Mouse (Mus musculus) brain, embryonic 14.5 days (tissue): ENCODE results near the gene Igsf9. TPM values are rescaled to one million over a fixed set of nuclear protein-coding genes. Genes with fewer than 3 reads are reported as not detected.

Experiments used
- DNase-seq: peaks from one replicate; pipeline ENCODE4 v3.0.0-alpha.2; 2011; ENCODE audit warnings: low read depth
- CTCF ChIP-seq: fragments of 200-500 bp; IDR thresholded peaks from 2 replicates; pipeline ENCODE4 v1.5.1; 2012; ENCODE audit warnings: inconsistent platforms, mild to moderate bottlenecking, moderate library complexity, borderline replicate concordance; ENCODE audit not compliant: insufficient read depth, insufficient read length; ENCODE audit errors: extremely low read depth
- POLR2A ChIP-seq: fragments of 200-500 bp; IDR thresholded peaks from 2 replicates; pipeline ENCODE4 v1.6.1; 2012; ENCODE audit warnings: mild to moderate bottlenecking, inconsistent platforms, borderline replicate concordance; ENCODE audit not compliant: poor library complexity, insufficient read depth, insufficient read length, severe bottlenecking; ENCODE audit errors: extremely low read depth
- polyA plus RNA-seq: library from polyadenylated mRNA; depleted of rRNA; stranded (reverse); fragments of >200 nt; gene quantifications from 2 replicates; pipeline ENCODE4 v1.2.3, GENCODE M21; 2012

Gene Igsf9
- polyA plus RNA-seq, 1 experiment = 129 TPM

DNA sequence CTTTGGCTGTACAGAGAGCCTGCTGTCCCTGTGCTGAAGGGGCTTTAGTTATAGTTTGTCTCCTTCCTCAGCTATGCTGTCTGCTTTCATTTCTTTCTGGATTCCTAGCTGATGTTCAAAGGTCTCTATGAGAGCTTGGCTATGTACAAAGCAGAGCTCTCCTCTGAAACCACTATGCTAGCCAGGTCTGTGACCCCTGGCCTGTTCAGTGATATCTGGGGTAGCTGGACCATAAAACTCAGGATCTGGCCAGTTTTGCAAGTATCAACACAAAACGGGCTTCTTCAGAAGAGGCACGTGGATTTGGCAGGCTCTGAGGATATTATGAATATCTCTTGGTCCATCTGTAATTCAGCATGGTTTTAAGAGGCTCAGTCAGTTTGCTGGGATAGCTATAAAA is 28.7 kb upstream of the Igsf9 start:
- DNase-seq = no peak
- no peak for TF ChIP-seq CTCF
- no peak for TF ChIP-seq POLR2A

DNA sequence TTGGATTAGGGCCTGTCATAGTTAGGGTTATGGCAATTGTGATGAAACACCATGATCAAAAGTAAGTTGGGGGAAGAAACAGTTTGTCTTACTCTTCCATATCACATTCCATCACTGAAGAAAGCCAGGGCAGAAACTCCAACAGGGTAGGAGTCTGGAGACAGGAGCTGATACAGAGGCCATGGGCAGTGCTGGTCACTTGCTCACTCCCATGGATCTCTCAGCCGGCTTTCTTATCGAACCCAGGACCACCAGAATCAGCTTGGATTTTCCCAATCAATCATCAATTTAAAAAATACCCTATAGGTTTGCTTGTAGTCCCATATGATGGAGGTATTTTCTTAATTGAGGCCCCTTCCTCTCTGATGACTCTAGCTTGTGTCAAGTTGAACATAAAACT is 27.8 kb upstream of the Igsf9 start:
- TF ChIP-seq CTCF (no peak), POLR2A (no peak)
- DNase-seq = no peak

DNA sequence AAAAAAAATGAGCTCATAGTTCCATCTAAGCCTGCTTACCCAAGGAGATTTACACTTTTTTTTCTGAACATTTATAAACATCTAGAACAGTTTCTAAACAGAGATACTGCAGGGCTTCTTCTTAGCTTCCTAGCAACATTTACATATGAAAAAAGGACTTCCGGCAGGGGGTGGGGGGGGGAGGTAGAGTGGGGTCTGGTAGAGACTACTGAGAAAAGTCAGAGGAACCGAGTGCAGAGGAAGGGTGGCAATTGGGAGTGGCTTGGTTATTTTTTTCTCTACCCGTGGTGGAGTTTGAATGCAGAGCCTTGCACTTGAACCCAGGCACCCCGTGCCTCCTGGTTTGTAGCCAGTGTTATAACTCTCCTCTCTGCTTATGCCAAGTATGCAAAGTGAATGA is 26.2 kb upstream of the Igsf9 start:
- TF ChIP-seq CTCF (no peak), POLR2A (no peak)
- DNase-seq = no peak

DNA sequence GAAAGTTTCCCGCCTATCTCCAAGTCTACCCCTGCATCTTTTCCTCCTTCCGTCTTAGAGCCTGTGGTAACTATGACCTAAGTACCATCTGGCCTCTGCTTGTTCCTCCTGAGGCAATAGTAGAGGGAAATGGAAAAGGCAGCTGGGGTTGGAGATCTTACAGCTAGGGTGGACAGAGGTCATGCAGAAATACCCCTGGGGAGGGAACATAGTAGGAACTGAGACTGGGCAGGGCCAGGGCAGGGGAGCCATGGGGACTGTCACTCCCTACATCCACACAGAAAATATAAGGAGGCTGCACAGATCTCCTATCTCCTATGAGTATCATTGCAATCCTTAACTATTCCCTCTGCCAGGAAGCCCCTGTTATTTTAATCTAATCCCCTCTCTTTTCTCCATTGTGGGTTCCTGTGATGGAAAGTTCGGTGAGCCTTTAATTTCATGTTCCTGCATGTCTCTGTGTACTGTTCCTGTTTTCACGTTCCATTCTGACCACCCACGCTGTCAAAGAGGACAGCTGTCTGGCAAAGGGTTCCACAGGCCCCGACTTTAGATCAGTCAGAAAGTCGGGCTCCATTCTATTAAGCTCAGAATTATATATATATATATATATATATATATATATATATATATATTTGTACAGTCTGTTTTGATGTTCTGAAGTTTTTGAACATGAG is 25.4 kb upstream of the Igsf9 start:
- TF ChIP-seq CTCF = no peak
- TF ChIP-seq POLR2A = no peak

DNA sequence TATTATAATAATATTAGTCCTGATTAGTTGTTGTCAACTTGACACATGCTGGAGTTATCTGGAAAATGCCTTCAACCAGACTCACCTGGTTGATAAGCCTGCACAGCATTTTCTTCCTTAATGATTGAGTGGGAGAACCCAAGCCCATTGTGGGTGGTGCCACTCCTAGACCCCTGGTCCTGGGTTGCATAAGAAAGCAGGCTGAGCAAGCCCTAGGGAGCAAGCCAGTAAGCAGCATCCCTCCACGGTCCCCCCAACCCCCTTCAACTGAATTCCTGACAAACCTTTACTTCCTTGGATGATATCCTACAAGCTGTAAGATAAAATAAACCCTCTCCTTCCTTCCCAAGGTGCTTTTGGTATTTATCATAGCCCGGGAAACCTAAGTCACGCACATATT is 24.4 kb upstream of the Igsf9 start:
- no peak for TF ChIP-seq POLR2A
- TF ChIP-seq CTCF = no peak
- no peak for DNase-seq

More for the DNA sequence above, 25.4 kb upstream of the Igsf9 start:
- DNase-seq = no peak

DNA sequence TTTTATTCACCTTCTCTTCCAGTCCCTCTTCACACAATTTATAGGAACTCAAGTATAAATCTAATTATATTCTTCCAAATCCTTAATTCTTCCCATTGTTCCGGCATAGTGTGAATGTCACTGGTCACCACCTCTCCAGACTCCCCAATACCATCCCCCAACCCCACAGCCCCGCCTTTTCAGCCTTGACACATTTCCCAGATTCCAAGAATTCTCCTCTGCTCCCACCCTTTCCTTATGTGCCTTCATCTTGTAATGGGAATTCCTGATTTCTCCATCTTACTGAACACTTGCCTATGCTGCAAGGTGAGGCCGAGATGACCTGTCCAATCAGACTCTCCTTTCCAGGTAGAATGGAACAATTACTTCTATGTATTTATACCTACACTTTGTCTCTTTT is 23.5 kb upstream of the Igsf9 start:
- DNase-seq = no peak
- no peak for TF ChIP-seq CTCF
- TF ChIP-seq POLR2A = no peak

DNA sequence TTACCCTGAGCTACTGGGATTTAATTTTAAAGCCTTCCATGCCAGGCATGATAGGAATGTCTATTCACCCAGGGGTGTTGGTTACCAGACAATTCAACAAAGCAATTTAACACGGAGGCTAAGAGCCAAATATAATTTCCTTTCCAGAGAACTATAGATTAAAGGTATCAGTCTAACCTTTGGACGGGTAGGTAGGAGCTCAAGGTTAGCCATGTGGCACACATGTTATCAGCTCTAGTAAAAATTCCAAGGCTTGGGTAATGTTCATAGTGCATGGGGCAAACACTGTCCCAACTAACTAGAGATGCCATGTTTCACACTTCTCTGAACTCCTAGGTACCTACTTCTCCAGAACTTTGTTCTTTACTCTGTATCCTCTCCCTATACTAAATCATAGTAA is 20.0 kb upstream of the Igsf9 start:
- no peak for DNase-seq
- TF ChIP-seq CTCF (no peak), POLR2A (no peak)

DNA sequence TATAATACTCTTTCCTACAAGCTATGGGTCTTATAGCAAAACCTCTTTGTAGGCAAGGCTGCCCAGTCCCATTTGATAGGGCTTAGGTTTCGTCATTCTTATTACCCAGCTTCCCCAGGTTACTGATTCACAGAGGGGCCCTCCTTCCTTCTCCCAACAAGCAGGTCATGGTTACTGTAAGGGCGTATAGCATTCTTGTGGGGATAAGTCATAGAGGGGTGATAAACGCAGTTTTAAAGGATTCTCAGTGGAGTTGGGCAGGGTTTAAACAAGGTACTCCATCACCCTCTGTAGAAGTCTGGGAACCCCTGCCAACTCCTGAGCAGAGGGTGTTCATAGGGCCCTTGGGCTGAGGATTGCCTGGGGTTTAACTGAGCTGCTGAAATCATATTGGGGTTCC is 19.1 kb upstream of the Igsf9 start:
- TF ChIP-seq CTCF (no peak), POLR2A (no peak)
- DNase-seq = no peak

DNA sequence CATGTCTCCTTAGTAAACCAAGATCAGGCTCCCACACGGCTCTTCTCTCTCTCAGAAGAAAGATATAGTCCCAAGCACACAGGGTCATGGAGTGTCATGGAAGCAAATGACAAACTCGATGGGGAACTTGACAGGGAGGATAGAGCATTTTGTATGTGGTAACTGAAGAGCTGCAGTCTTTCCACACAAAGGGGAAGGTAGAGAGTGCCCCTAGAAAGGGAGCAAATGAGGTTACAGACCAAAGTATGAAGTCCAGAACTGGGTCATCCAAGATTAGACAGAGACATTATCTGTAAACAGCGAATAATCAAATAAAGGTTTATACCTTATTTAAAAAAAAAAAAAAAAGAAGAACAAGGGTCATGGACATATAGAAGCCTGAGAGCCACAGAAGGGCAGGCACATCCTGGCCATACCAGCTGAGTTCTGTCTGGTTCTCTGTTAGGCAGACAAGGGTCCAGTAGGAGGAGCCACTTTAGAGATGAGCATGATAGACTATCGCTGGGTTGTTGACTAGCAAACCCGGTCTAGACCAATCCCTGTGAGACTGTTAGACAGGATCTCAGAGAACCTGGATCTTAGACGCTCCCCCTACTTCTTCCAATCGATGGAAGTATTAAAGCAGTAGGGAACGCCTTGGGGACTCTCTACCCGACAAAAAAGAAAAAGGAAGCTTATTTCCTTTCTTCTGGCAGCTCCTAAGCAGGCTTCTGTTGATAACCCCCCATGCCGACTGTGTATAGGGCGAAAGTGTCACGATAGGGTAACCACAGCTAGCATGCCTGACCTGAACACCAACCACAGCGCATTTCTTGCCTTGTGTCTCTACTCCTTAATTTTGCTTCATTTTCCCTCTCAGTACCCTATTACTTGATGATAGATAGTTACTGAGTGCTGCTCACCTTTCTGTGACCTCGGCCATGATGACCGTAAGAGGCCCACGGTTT is 17.9 kb upstream of the Igsf9 start:
- no peak for DNase-seq
- TF ChIP-seq CTCF (no peak), POLR2A (no peak)

DNA sequence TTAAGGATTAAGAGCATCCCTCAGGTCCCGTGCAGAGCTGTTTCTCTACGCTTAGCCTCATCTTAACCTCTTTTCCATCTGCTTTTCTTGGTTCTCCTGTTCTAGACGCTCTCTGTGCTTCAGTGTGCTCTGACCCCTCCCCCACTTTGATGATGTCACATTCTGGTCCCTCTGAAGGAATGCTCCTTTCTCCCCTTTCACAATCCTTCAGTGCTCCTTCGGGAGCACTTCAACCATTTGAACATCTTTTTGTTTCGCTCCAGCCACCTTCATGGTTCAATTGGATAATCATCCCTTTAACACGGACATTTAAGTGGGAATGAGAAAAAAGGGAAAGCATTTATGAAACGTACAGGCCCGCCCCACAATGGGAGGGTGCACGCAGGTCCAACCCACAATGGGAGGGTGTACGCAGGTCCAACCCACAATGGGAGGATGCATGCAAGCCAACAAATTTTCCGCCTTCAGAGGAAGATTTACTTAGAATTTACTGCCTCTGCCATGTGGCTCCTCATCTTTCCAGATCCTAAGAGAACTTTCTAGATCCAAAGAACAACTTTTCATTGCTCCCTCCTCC is 13.2 kb upstream of the Igsf9 start:
- TF ChIP-seq POLR2A (no peak), CTCF (no peak)
- no peak for DNase-seq

DNA sequence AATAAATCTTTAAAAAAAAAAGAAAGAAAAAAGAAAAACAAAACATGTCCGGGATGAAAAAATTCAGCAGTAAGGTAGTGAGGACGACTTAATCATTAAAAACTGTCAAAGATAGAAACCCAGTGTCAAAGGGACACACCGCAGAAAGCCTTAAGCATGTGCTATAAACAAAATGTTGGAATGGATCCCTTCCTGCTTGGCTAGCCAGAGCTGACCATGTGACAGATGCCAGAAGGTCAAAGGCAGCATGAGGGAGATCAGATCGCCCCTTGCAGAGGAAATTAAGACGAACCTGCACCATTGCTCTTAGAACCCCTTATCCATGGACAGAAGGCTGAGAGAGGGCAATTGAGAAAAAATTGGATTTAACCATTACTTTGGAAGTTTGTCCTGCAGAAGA is 12.2 kb upstream of the Igsf9 start:
- TF ChIP-seq CTCF = no peak
- no peak for TF ChIP-seq POLR2A
- no peak for DNase-seq
